Mouse (Mus musculus) limb, embryonic 12.5 days (tissue): ENCODE data around the gene Fcgrt. TPM values are rescaled to one million over a fixed set of nuclear protein-coding genes. Genes with fewer than 3 reads are reported as not detected.

Source experiments
- ATAC-seq: fragments of 200-750 bp; cut with Nextera tagmentation; 2 replicates; pipeline ENCODE4 v1.8.0; 2017; ENCODE audit warnings: low read depth, moderate TSS enrichment; ENCODE audit not compliant: insufficient number of reproducible peaks, insufficient read depth, low FRiP score, low TSS enrichment
- H3K27ac ChIP-seq: fragments of 300-500 bp; sonication (generic); 2 replicates; pipeline ENCODE4 v1.5.1; 2016; ENCODE audit warnings: mild to moderate bottlenecking, moderate library complexity
- H3K27me3 ChIP-seq: fragments of 300-500 bp; sonication (generic); 2 replicates; pipeline ENCODE4 v1.6.1; 2016; ENCODE audit warnings: mild to moderate bottlenecking, moderate library complexity
- H3K36me3 ChIP-seq: fragments of 300-500 bp; sonication (generic); 2 replicates; pipeline ENCODE4 v1.6.1; 2016; ENCODE audit warnings: mild to moderate bottlenecking, moderate library complexity
- H3K4me1 ChIP-seq: fragments of 300-500 bp; sonication (generic); replicated peaks from 2 replicates; pipeline ENCODE4 v1.6.1; 2016
- H3K4me2 ChIP-seq: fragments of 300-500 bp; sonication (generic); 2 replicates; pipeline ENCODE4 v1.6.1; 2016; ENCODE audit warnings: mild to moderate bottlenecking, moderate library complexity
- H3K4me3 ChIP-seq: fragments of 300-500 bp; sonication (generic); replicated peaks from 2 replicates; pipeline ENCODE4 v1.5.1; 2016; ENCODE audit warnings: mild to moderate bottlenecking
- H3K9ac ChIP-seq: fragments of 300-500 bp; sonication (generic); replicated peaks from 2 replicates; pipeline ENCODE4 v1.6.1; 2016; ENCODE audit warnings: mild to moderate bottlenecking, moderate library complexity
- H3K9me3 ChIP-seq: fragments of 300-500 bp; sonication (generic); 2 replicates; pipeline ENCODE4 v1.6.1; 2016; ENCODE audit warnings: mild to moderate bottlenecking, moderate library complexity
- WGBS: fragments of 180-500 bp; shearing (Covaris S2); methylation state at CpG from one replicate; pipeline ENCODE4 v1.1.7; 2016; 5-methylcytosine and 5-hydroxymethylcytosine counted together
- polyA plus RNA-seq: library from polyadenylated mRNA; unstranded; fragments of >200 nt; fragmentation: Nextera tagmentation; extraction: Ambion mirVana; gene quantifications from 2 replicates; pipeline ENCODE4 v1.2.1, GENCODE M21; 2016

Fcgrt gene
- polyA plus RNA-seq, 1 experiment from 2014 or later, result 12.3 TPM

DNA sequence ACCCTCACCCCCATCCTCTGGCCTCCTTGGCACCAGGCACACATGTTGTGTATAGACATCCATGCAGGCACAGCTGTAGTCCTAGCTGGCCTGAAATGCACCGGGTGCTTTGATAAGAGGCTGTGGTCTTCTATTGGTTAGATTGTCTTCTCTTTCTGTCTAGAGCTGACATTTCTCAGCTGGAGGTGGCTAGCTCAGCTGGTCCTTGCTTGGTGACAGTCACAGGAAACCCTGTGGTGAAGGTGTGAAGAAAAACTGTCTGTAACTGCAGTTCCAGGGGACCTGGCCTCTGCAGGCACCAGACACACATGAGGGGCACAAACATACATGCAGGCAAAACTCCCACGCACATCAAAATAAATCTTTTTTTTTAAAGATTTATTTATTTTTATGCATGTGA lies 34.0 kb downstream of the Fcgrt start:
- Histone ChIP-seq H3K36me3 (peaks cover 21% of the 10 kb centered on the region), H3K9ac (no peak overlapping the region), H3K4me3 (no peak overlapping the region), H3K27me3 (no peaks in the 10 kb centered on the region), H3K9me3 (no peaks in the 10 kb centered on the region), H3K27ac (no peak overlapping the region), H3K4me1 (no peaks in the 10 kb centered on the region), H3K4me2 (no peak overlapping the region)
- WGBS, result 94% methylated on average over 2 of the region's 2 CpGs
- no peak for ATAC-seq

DNA sequence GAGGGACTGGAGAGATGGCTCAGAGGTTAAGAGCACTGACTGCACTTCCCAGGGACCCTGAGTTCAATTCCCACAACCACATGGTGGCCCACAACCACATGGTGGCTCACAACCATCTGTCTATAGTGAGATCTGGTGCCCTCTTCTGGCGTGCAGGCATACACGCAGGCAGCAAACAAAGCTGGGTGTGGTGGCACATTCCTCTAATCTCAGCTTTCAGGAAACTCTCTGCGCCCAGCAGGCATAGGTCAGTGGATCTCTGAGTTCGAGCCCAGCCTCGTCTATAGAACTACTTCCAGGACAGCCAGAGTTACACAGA lies 35.7 kb downstream of the Fcgrt start:
- Histone ChIP-seq H3K27me3 (no peaks in the 10 kb centered on the region), H3K4me2 (no peak overlapping the region), H3K9ac (no peak overlapping the region), H3K4me3 (no peak overlapping the region), H3K4me1 (peaks cover 7% of the 10 kb centered on the region; the same call in 1 of the 2 replicates), H3K27ac (no peak overlapping the region), H3K9me3 (no peaks in the 10 kb centered on the region), H3K36me3 (peaks cover 6% of the 10 kb centered on the region; the same call in 1 of the 2 replicates)
- WGBS, result 33% methylated on average over 5 of the region's 5 CpGs
- no peak for ATAC-seq

GRCm38 (mm10) chr7:45067190-45067999 lies 36.3 kb downstream of the Fcgrt start:
- H3K9me3 ChIP-seq, result no peaks in the 10 kb centered on the region
- H3K27ac ChIP-seq, result no peak overlapping the region
- H3K36me3 ChIP-seq, result peaks cover 6% of the 10 kb centered on the region; the same call in 1 of the 2 replicates
- H3K4me1 ChIP-seq, result peaks cover 7% of the 10 kb centered on the region; the same call in 1 of the 2 replicates
- no peak for ATAC-seq
- no peak overlapping the region for H3K4me2 ChIP-seq
- H3K27me3 ChIP-seq, result no peaks in the 10 kb centered on the region
- H3K4me3 ChIP-seq, result no peak overlapping the region
- WGBS, result 83% methylated on average over 4 of the region's 4 CpGs
- no peak overlapping the region for H3K9ac ChIP-seq

GRCm38 (mm10) chr7:45062239-45062835 lies 41.3 kb downstream of the Fcgrt start, which contains the start of the genes Nosip and Prrg2:
Nosip (plus strand) TSS chr7:45062429.
Prrg2 (minus strand) TSS chr7:45062677.
- peak; percentile 86 for ATAC-seq
- H3K4me3 ChIP-seq, result peak within 1 kb of the TSS; percentile 62
- peaks cover 30% of the 10 kb centered on the region for H3K4me1 ChIP-seq
- peak within 1 kb of the TSS; percentile 69 for H3K4me2 ChIP-seq
- H3K9me3 ChIP-seq, result no peaks in the 10 kb centered on the region
- peak within 1 kb of the TSS; percentile 64 for H3K9ac ChIP-seq
- under 1% methylated on average over 31 of the region's 31 CpGs for WGBS
- no peaks in the 10 kb centered on the region for H3K27me3 ChIP-seq
- 0 out of 2 replicates have a peak, but pooled peaks cover 7% of the 10 kb centered on the region for H3K36me3 ChIP-seq
- H3K27ac ChIP-seq, result peak within 1 kb of the TSS; percentile 89

- no peak for ATAC-seq
- Histone ChIP-seq H3K36me3 (0 out of 2 replicates have a peak, but pooled peaks cover 7% of the 10 kb centered on the region), H3K4me1 (peaks cover 30% of the 10 kb centered on the region), H3K27me3 (no peaks in the 10 kb centered on the region), H3K9ac (peak overlapping the region; percentile 64; the same call in 1 of the 2 replicates), H3K27ac (peak overlapping the region; percentile 89), H3K4me2 (peak overlapping the region; percentile 69), H3K9me3 (no peaks in the 10 kb centered on the region), H3K4me3 (peak overlapping the region; percentile 62)
- 16% methylated on average over 11 of the region's 11 CpGs for WGBS
Observed at GRCm38 (mm10) chr7:45061532-45062075, 42.0 kb downstream of the Fcgrt start.

GRCm38 (mm10) chr7:45060632-45061122 lies 43.0 kb downstream of the Fcgrt start:
- H3K4me3 ChIP-seq, result peak overlapping the region; percentile 62; the same call in 1 of the 2 replicates
- H3K27me3 ChIP-seq, result no peaks in the 10 kb centered on the region
- H3K4me2 ChIP-seq, result peak overlapping the region; percentile 69; the same call in 1 of the 2 replicates
- H3K9me3 ChIP-seq, result no peaks in the 10 kb centered on the region
- H3K9ac ChIP-seq, result no peak overlapping the region
- H3K4me1 ChIP-seq, result peaks cover 30% of the 10 kb centered on the region
- WGBS, result 89% methylated on average over 6 of the region's 6 CpGs
- ATAC-seq, result no peak
- H3K27ac ChIP-seq, result no peak overlapping the region
- 0 out of 2 replicates have a peak, but pooled peaks cover 7% of the 10 kb centered on the region for H3K36me3 ChIP-seq

DNA sequence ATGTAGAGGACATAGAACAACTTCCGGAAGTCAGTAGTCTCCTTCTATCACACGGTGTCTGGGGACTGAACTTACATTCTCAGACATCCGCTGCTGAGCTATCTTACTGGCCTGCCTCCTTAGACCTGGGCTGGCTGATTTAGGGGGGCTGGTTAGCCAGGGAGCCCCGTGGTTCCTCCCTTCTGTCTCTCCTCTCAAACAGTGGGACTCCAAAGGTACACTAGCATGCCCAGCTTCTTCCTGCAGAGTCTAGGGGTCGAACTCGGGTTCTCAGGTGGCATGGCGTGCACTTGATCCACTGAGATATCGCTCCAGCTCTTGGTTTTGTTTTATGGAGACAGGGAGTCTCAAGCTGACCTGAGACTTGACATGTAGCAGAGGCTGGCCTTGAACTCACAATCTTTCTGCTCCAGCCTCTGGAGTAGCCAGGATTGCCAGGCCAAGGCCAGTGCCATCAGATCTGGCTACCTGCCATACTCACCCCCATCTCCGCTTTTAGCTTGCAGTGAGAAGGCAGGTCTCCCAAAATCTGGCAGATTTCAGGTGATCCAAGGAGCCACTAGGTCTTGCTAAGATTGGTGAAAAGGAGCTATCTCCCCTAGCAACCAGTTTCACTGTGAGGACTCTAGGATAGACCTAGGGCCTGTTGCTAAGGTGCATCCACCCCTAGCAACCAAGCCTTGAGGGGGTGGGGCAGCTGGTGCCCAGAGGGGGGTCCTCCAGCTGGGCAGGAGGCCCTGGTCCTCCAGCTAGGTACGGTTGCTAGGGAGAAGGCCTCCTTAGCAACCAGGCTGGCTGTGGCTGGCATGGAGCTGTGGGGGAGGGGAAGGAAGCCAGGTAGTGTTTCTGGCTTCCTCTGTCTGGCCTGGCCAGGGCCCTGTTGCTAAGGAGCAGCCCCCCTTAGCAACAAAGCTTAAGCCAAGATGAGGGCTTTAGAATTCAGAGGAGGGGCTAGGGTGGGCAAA lies 44.8 kb downstream of the Fcgrt start:
- Histone ChIP-seq H3K4me3 (no peak overlapping the region), H3K9me3 (no peaks in the 10 kb centered on the region), H3K36me3 (0 out of 2 replicates have a peak, but pooled peaks cover 7% of the 10 kb centered on the region), H3K27me3 (no peaks in the 10 kb centered on the region), H3K9ac (peak overlapping the region; percentile 28; the same call in 1 of the 2 replicates), H3K27ac (peak overlapping the region; percentile 62), H3K4me1 (peaks cover 33% of the 10 kb centered on the region), H3K4me2 (peak overlapping the region; percentile 23; the same call in 1 of the 2 replicates)
- 81% methylated on average over 10 of the region's 10 CpGs for WGBS
- no peak for ATAC-seq

DNA sequence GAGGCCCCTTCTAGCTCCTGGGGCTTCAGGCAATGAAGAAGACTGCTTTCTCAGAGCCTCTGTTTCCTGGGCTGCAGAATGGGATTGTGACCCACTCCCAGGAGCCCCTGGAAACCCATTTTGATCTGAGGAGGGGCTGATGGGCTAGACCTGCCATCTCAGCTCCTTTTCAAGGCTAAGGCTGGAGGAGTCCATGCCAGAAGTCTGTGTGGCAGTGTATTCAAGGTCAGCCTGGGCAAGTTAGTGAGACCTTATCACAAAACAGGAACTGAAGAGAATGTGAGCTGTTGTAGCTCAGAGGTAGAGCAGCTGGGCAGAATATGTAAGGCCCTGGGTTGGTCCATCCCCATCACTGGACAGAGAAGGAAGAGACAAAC lies 46.7 kb downstream of the Fcgrt start:
- Histone ChIP-seq H3K4me2 (no peak overlapping the region), H3K4me1 (peaks cover 26% of the 10 kb centered on the region), H3K36me3 (0 out of 2 replicates have a peak, but pooled peaks cover 7% of the 10 kb centered on the region), H3K9ac (no peak overlapping the region), H3K4me3 (no peak overlapping the region), H3K27ac (no peak overlapping the region), H3K27me3 (no peaks in the 10 kb centered on the region), H3K9me3 (no peaks in the 10 kb centered on the region)
- no peak for ATAC-seq

- WGBS, result 72% methylated on average over 14 of the region's 14 CpGs
- Histone ChIP-seq H3K4me1 (peaks cover 28% of the 10 kb centered on the region), H3K4me3 (no peak overlapping the region), H3K9ac (no peak overlapping the region), H3K4me2 (no peak overlapping the region), H3K36me3 (0 out of 2 replicates have a peak, but pooled peaks cover 7% of the 10 kb centered on the region), H3K27ac (no peak overlapping the region), H3K27me3 (no peaks in the 10 kb centered on the region), H3K9me3 (no peaks in the 10 kb centered on the region)
- ATAC-seq, result no peak
Observed at GRCm38 (mm10) chr7:45056329-45056971, 47.2 kb downstream of the Fcgrt start.

DNA sequence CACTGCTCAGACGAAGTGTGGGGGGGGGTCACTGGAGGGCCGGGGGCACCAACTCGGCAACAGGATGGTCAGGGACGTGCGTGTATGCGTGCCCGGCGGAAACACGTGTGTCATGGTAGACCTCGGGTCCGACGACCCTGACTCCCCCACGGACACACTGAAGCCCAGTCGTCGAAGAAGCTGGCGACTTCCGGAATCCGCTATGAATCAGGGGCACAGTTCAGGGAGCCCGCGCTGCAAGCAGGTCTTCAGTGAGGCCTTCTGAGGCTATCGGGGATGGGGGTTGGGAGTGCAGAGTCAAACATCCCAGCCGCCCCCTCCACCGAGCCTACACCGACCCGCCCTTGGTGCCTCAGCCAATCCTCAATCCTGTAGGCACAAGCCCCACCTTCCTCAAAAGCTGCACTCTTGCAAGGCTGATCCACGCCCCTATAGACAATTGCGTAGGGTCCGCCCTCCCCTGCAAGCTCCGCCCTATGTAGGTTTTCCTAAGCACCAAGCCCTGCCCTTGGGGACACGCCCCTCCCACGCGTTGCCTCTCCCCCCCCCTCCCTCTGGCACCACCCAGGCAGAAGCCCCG lies 49.6 kb downstream of the Fcgrt start:
- WGBS, result under 1% methylated on average over 33 of the region's 33 CpGs
- peak overlapping the region; percentile 97 for H3K4me2 ChIP-seq
- peaks cover 26% of the 10 kb centered on the region for H3K36me3 ChIP-seq
- peak; percentile 95 for ATAC-seq
- peak overlapping the region; percentile 92 for H3K9ac ChIP-seq
- H3K27ac ChIP-seq, result peak overlapping the region; percentile 99
- no peaks in the 10 kb centered on the region for H3K27me3 ChIP-seq
- peak overlapping the region; percentile 86 for H3K4me3 ChIP-seq
- H3K9me3 ChIP-seq, result no peaks in the 10 kb centered on the region
- peaks cover 26% of the 10 kb centered on the region for H3K4me1 ChIP-seq
